Mouse (Mus musculus): ENCODE measurements around the gene 4930524N10Rik. TPM values are rescaled to one million over a fixed set of nuclear protein-coding genes. Genes with fewer than 3 reads are reported as not detected.

Gene 4930524N10Rik
- total RNA-seq (2021) = not detected

DNA sequence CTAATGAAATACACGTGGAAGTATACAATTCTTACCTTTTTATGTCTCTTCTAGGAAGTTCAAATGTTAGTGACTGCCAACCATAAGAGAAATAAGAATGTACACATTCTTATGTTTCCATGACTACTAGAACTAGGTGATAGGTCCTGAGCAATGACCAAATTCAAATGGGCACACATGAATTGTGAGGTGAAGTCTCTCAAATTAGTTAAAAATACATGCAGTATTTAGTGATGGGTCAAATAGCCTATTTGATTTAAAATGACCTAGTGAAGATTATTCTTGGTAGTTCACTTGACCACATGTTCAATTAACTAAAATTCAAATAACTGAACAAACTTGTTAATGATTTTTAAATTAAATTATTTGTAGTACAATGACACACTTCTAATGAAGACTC, at the start of gene 4930524N10Rik:
4930524N10Rik (minus strand) TSS at position 101 of the 400 bp plus-strand sequence.
- DNase-seq (ENCODE audit: extremely low spot score in 1 of 2, low spot score in 1 of 2) = no peak

- DNase-seq (ENCODE audit: extremely low spot score in 1 of 2, low spot score in 1 of 2) = no peak
Observed at GRCm38 (mm10) chrX:154350042-154350441, 6.8 kb upstream of the 4930524N10Rik start.

DNA sequence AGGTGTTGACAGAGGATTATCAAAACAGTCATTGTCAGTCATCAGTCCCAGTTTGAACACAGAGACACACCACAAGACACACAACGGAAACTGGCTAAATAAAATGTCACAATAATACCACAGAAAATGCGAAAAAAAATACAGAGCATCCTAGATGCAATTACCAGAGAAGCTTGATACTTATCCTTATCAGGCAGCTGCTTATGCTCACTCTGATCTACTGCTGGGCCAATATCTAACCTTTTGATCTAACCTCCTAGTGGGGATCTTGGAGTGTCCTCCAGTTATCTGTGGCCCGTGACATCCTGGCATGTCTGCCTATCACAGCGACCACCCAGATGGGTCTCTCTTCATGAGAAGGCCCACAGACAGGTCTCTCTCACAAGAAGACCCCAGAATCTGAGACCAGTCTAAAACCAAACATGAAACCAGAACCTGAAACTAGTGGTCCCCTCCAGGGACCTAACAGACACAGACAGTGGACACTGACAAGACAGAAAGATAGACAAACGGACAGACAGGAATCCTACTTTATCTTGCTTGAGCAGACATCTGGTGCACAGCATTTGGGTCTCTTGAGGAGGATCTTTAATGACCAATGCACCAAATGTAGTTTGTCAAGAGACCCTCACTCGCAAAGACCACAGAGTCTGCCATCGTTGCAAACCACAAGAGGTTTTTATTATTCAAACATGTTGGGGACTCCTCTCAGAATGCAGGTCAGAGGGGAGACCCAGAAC, 6.3 kb upstream of the 4930524N10Rik start:
- DNase-seq (ENCODE audit: extremely low spot score in 1 of 2, low spot score in 1 of 2) = no peak

DNA sequence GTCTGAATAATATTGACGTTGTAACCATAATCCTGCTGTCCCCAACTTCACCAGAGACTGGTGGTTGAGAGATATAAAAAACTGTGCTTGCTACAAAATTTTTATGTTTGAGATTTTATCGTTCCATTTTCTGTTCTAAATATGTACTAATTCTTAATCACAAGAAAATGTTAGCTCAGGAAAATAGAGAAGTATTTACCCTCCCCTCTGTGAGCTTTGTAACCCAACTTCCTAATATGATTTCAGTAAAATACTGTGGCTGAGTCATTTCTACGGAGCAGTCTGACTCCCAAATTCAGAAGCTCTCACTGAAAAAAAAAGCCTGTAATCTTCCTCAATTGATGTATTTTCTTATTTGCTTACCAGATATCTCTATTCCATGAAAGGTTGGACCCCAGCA, 4.7 kb upstream of the 4930524N10Rik start:
- DNase-seq (ENCODE audit: extremely low spot score in 1 of 2, low spot score in 1 of 2) = no peak

Other genes with a start within 250 kb of the 4930524N10Rik start
- gene Gm15140, start 222.7 kb downstream of the 4930524N10Rik start, total RNA-seq (2021) = not detected
- not detected for gene Samt4, start 138.6 kb upstream of the 4930524N10Rik start, total RNA-seq (2021)
- gene Samt2, start 236.0 kb upstream of the 4930524N10Rik start, total RNA-seq (2021) = not detected